Mouse (Mus musculus): Measurements from ENCODE around the gene Rras2.

Rras2 gene

GRCm38 (mm10) chr7:114117444-114117905 is at the start of gene Rras2:
Gene Rras2 (minus strand): TSS chr7:114117781.
- no peak for DNase-seq (ENCODE audit: low read depth)

GRCm38 (mm10) chr7:114162975-114163374 is 45.4 kb upstream of the Rras2 start:
- no peak for DNase-seq (ENCODE audit: low read depth)

GRCm38 (mm10) chr7:114161101-114161500 is 43.5 kb upstream of the Rras2 start:
- DNase-seq (ENCODE audit: low read depth): no peak

- DNase-seq (ENCODE audit: low read depth): no peak
These were observed 40.2 kb upstream of the Rras2 start for GRCm38 (mm10) chr7:114157716-114158278.

- DNase-seq (ENCODE audit: low read depth): no peak
These were observed 38.8 kb upstream of the Rras2 start for GRCm38 (mm10) chr7:114156364-114156763.

GRCm38 (mm10) chr7:114155053-114155865 is 37.7 kb upstream of the Rras2 start:
- DNase-seq (ENCODE audit: low read depth): no peak

- no peak for DNase-seq (ENCODE audit: low read depth)
These were observed 33.6 kb upstream of the Rras2 start for GRCm38 (mm10) chr7:114151036-114151780.

GRCm38 (mm10) chr7:114149564-114149963 is 32.0 kb upstream of the Rras2 start:
- DNase-seq (ENCODE audit: low read depth): no peak

- DNase-seq (ENCODE audit: low read depth): no peak
These were observed 31.6 kb upstream of the Rras2 start for GRCm38 (mm10) chr7:114149135-114149534.

- no peak for DNase-seq (ENCODE audit: low read depth)
These were observed 28.3 kb upstream of the Rras2 start for GRCm38 (mm10) chr7:114145841-114146240.

GRCm38 (mm10) chr7:114142151-114142798 is 24.7 kb upstream of the Rras2 start:
- DNase-seq (ENCODE audit: low read depth): no peak

- no peak for DNase-seq (ENCODE audit: low read depth)
These were observed 22.4 kb upstream of the Rras2 start for GRCm38 (mm10) chr7:114140026-114140425.

GRCm38 (mm10) chr7:114139400-114139799 is 21.8 kb upstream of the Rras2 start:
- DNase-seq (ENCODE audit: low read depth): no peak

- DNase-seq (ENCODE audit: low read depth): no peak
These were observed 20.7 kb upstream of the Rras2 start for GRCm38 (mm10) chr7:114138261-114138660.

- no peak for DNase-seq (ENCODE audit: low read depth)
These were observed 17.6 kb upstream of the Rras2 start for GRCm38 (mm10) chr7:114135166-114135565.

- no peak for DNase-seq (ENCODE audit: low read depth)
These were observed 16.4 kb upstream of the Rras2 start for GRCm38 (mm10) chr7:114133957-114134356.

- DNase-seq (ENCODE audit: low read depth): no peak
These were observed 14.7 kb upstream of the Rras2 start for GRCm38 (mm10) chr7:114132316-114132715.

- no peak for DNase-seq (ENCODE audit: low read depth)
These were observed 11.7 kb upstream of the Rras2 start for GRCm38 (mm10) chr7:114129281-114129680.

- no peak for DNase-seq (ENCODE audit: low read depth)
These were observed 599 bp upstream of the Rras2 start for GRCm38 (mm10) chr7:114118180-114118579.

- no peak for DNase-seq (ENCODE audit: low read depth)
These were observed 750 bp downstream of the Rras2 start for GRCm38 (mm10) chr7:114116711-114117351.

- no peak for DNase-seq (ENCODE audit: low read depth)
These were observed 1.6 kb downstream of the Rras2 start for GRCm38 (mm10) chr7:114115961-114116360.

GRCm38 (mm10) chr7:114114976-114115375 is 2.6 kb downstream of the Rras2 start:
- no peak for DNase-seq (ENCODE audit: low read depth)
